Mouse (Mus musculus) stomach, embryonic 16.5 days (tissue): ENCODE data around the gene Wdr20. TPM values are rescaled to one million over a fixed set of nuclear protein-coding genes. Genes with fewer than 3 reads are reported as not detected.
"Not testable (repeated sequence)": the region's sequence is repeated elsewhere in the genome, so short reads cannot be mapped to it uniquely, and the experiment has no call there.

Source experiments
- ATAC-seq: fragments of 200-750 bp; cut with Nextera tagmentation; 2 replicates; pipeline ENCODE4 v1.8.0; 2017; ENCODE audit warnings: moderate number of reproducible peaks, moderate TSS enrichment; ENCODE audit not compliant: insufficient read depth, low FRiP score
- H3K27ac ChIP-seq: fragments of 300-500 bp; sonication (generic); 2 replicates; pipeline ENCODE4 v1.5.1; 2014; ENCODE audit warnings: low read length
- H3K27me3 ChIP-seq: fragments of 300-500 bp; sonication (generic); 2 replicates; pipeline ENCODE4 v1.6.1; 2014; ENCODE audit warnings: low read length, control low read depth, mixed read lengths; ENCODE audit not compliant: control insufficient read depth, insufficient read depth
- H3K36me3 ChIP-seq: fragments of 300-500 bp; sonication (generic); 2 replicates; pipeline ENCODE4 v1.6.1; 2014; ENCODE audit warnings: low read length; ENCODE audit not compliant: control insufficient read depth, insufficient read depth
- H3K4me1 ChIP-seq: fragments of 300-500 bp; sonication (generic); 2 replicates; pipeline ENCODE4 v1.6.1; 2014; ENCODE audit warnings: low read length, control low read depth, mixed read lengths; ENCODE audit not compliant: control insufficient read depth, insufficient read depth
- H3K4me2 ChIP-seq: fragments of 300-500 bp; sonication (generic); 2 replicates; pipeline ENCODE4 v1.6.1; 2014; ENCODE audit warnings: low read depth, low read length, mixed read lengths
- H3K4me3 ChIP-seq: fragments of 300-500 bp; sonication (generic); replicated peaks from 2 replicates; pipeline ENCODE4 v1.5.1; 2014; ENCODE audit warnings: mild to moderate bottlenecking, low read length
- H3K9ac ChIP-seq: fragments of 300-500 bp; sonication (generic); 2 replicates; pipeline ENCODE4 v1.6.1; 2014; ENCODE audit warnings: low read length
- H3K9me3 ChIP-seq: fragments of 300-500 bp; sonication (generic); replicated peaks from 2 replicates; pipeline ENCODE4 v1.6.1; 2016; ENCODE audit warnings: low read length, control low read depth; ENCODE audit not compliant: control insufficient read depth
- WGBS: fragments of 180-500 bp; shearing (Covaris S2); extraction: QIAGEN DNeasy Blood & Tissue Kit; methylation state at CpG from one replicate; pipeline ENCODE4 v1.1.7; 2014; 5-methylcytosine and 5-hydroxymethylcytosine counted together
- polyA plus RNA-seq: library from polyadenylated mRNA; unstranded; fragments of >200 nt; fragmentation: Nextera tagmentation; extraction: Ambion mirVana; gene quantifications from 2 replicates; pipeline ENCODE4 v1.2.1, GENCODE M21; 2015

The Wdr20 gene
- polyA plus RNA-seq, 1 experiment from 2014 or later = 23.0 TPM

DNA sequence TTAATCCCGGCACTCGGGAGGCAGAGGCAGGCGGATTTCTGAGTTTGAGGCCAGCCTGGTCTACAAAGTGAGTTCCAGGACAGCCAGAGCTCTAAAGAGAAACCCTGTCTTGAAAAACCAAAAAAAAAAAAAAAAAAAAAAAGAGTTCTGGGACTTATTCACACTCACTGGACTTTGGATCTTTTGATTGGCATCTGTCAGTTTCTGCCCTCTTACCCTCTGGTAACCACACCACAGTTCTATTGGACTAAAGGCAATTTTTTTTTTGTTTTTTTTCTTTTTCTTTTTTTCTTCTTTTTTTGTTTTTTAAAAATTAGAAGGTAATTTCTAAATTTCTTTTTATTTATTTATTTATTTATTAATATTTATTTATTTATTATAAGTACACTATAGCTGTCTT is 4.5 kb upstream of the Wdr20 start:
- not testable (repeated sequence) for H3K4me2 ChIP-seq, ATAC-seq, H3K36me3 ChIP-seq, H3K27ac ChIP-seq, H3K9me3 ChIP-seq, H3K4me3 ChIP-seq, H3K27me3 ChIP-seq, H3K9ac ChIP-seq, H3K4me1 ChIP-seq
- WGBS = 92% methylated on average over 3 of the region's 3 CpGs

DNA sequence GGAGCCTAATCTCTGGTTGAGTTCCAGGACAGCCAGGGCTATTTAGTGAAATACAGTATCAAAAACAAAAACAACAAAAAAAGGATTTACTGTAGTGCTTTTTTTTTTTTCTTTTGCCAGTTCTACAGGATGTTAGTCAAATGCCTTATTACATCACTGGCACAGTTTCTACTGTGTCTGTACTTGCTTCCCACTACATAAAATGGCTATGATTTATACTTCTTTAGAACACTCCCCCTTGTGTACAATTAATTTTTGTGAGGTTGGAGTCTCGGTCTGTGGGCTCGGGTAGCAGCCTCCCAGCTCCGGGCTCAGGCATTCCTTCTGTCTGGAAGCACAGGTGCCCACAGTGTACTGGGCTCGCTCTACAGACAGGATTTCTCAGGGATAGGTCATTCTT is 1.1 kb upstream of the Wdr20 start:
- H3K4me3 ChIP-seq = peak overlapping the region; percentile 98
- H3K4me2 ChIP-seq = peak overlapping the region; percentile 83
- no peak for ATAC-seq
- H3K36me3 ChIP-seq = no peaks in the 10 kb centered on the region
- no peaks in the 10 kb centered on the region for H3K9me3 ChIP-seq
- peak overlapping the region; percentile 83; the same call in 1 of the 2 replicates for H3K9ac ChIP-seq
- H3K4me1 ChIP-seq = peaks cover 17% of the 10 kb centered on the region
- H3K27me3 ChIP-seq = no peaks in the 10 kb centered on the region
- 7% methylated on average over 4 of the region's 4 CpGs for WGBS
- peak overlapping the region; percentile 33; the same call in 1 of the 2 replicates for H3K27ac ChIP-seq

DNA sequence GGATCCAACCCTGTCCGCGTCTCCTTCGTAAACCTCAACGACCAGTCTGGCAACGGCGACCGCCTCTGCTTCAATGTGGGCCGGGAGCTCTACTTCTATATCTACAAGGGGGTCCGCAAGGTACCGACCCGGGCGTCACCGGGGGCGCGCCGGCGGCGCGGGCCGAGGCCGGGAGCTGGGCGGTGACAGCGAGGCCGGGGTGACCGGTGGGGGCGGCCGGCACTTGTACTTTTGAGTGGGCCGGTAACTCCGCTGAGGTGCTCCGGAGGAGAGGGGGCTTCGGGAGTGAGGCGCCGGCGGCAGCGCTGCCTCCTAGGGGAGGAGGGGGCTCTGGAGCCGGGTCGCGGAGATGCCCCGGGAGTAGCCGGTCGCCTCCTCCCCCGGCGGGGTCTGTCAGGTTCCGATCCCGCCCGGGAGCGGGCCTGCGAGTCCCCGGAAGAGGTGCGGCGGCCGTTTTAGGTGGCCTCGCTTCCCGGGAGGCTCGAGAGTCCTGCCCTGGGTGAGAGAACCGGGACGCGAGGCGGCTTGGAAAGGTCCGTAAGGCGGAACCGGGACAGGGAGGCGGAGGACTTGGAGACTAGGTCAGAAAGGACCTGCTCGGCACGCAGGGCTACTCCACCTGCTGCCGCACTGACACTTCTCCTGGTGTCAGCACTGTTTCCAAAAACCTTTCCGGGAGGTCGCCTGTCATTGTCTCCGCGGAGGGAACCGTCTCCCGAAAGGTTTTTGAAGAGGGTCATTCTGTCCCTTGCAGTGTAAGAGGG is 596 bp downstream of the Wdr20 start:
- Histone ChIP-seq H3K4me1 (peaks cover 17% of the 10 kb centered on the region), H3K27me3 (no peaks in the 10 kb centered on the region), H3K4me2 (peak overlapping the region; percentile 77), H3K27ac (peak overlapping the region; percentile 87), H3K36me3 (no peaks in the 10 kb centered on the region), H3K9me3 (no peaks in the 10 kb centered on the region), H3K9ac (peak overlapping the region; percentile 98), H3K4me3 (peak overlapping the region; percentile 98)
- under 1% methylated on average over 71 of the region's 72 CpGs for WGBS
- ATAC-seq = peak; percentile 47; the same call in 1 of the 2 replicates

DNA sequence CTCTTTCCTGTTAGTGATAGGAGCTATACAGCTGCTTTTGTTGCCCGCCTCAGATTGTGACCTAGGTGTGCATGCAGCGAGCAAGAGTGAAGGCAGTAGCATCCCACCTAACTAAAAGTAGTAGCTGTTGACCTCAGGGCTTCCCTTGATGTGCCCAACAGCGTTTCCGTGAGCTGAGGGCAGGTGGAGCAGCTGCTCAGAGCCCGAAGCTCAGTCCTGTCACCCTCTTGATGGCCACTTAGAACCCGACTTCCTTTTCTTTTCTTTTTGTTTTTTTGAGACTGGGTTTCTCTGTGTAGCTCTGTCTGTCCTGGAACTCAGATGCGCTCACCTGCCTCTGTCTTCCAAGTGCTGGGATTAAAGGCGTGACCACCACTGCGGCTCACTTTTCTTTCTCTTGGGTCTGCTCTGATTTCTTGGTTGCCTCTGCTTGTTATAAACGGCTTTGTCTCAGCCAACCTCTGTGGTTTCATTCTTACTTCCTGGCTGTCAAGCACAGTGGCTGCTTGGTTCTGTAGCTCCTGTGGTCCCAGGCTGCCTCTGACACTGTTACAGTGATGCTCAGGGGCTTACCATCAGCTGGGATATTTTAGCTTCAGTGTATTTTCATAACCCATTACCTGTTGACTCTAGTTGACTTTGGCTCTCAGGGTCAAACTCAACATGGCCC is 13.2 kb downstream of the Wdr20 start:
- Histone ChIP-seq H3K4me2 (no peak overlapping the region), H3K36me3 (no peaks in the 10 kb centered on the region), H3K9me3 (no peaks in the 10 kb centered on the region), H3K9ac (no peak overlapping the region), H3K27me3 (no peaks in the 10 kb centered on the region), H3K4me3 (no peak overlapping the region), H3K4me1 (no peaks in the 10 kb centered on the region), H3K27ac (no peak overlapping the region)
- ATAC-seq = no peak
- 78% methylated on average over 10 of the region's 10 CpGs for WGBS

DNA sequence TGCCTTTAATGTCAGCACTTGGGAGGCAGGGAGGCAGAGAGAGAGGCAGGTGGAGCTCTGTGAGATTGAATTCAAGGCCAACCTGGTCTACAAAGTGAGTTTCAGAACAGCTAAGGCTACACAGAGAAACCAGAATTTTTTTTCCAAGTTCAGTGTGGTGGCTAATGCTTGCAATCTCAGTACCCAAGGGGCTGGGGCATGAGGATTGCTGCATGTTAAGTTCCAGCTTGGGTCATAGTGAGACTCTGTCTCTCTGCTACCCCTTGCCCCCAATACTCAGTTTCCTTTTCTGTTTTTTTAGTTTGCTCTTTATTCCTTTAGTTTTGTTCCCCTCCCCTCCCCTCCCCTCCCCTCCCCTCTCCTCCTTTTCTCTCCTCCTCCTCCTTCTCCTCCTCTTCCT is 15.0 kb downstream of the Wdr20 start:
- no peak for ATAC-seq
- Histone ChIP-seq H3K36me3 (no peaks in the 10 kb centered on the region), H3K4me3 (no peak overlapping the region)

DNA sequence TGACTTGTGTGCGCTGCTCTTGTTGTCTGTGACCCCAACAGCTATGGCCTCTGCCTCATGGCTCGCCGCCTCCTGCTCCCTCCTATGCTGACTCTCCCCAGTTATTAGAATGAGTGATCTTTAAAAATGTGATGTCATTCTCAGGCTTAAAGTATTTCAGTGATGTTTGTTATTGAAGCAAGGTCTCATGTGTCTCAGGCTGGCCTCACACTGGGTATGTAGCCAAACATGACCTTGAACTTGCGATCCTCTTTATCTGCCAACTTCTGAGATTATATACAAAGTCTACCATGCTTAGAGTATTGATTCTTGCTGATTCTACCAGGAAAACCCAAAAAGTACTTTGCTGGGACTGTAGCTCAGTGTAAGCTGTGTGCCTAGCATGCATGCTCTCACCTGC is 16.2 kb downstream of the Wdr20 start:
- WGBS = 98% methylated on average over 4 of the region's 4 CpGs

More for the DNA sequence above, 15.0 kb downstream of the Wdr20 start:
- Histone ChIP-seq H3K27ac (no peak overlapping the region), H3K27me3 (no peaks in the 10 kb centered on the region), H3K9me3 (no peaks in the 10 kb centered on the region), H3K4me1 (no peaks in the 10 kb centered on the region), H3K4me2 (no peak overlapping the region), H3K9ac (no peak overlapping the region)

DNA sequence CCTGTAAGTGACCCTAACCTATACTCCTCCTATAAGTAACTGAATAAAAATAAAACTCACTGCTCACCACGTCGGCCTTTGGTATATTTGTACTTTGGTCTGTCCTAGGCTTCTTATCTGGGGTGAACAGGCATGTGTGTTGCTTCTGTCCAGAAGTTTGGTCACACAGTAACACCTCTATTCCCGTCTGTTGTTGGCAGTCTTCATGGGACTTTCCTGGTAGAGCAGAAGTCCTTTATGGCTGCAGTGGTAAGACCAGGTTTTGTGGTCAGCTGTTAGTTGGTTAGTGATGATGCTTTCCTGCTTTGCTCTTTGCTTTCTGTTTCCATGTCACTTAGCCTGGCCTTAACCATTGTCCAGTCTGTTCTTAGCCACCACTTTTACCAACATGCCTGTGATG is 19.4 kb downstream of the Wdr20 start:
- H3K27me3 ChIP-seq = no peaks in the 10 kb centered on the region
- H3K4me1 ChIP-seq = no peaks in the 10 kb centered on the region
- H3K27ac ChIP-seq = no peak overlapping the region
- no peaks in the 10 kb centered on the region for H3K36me3 ChIP-seq
- no peak overlapping the region for H3K9ac ChIP-seq
- H3K4me2 ChIP-seq = no peak overlapping the region
- no peak for ATAC-seq
- 71% methylated on average over 3 of the region's 3 CpGs for WGBS
- H3K4me3 ChIP-seq = no peak overlapping the region
- H3K9me3 ChIP-seq = no peaks in the 10 kb centered on the region

More for the DNA sequence above, 16.2 kb downstream of the Wdr20 start:
- Histone ChIP-seq H3K27ac (no peak overlapping the region), H3K36me3 (no peaks in the 10 kb centered on the region), H3K4me2 (no peak overlapping the region), H3K9me3 (no peaks in the 10 kb centered on the region), H3K4me1 (no peaks in the 10 kb centered on the region), H3K9ac (no peak overlapping the region), H3K4me3 (no peak overlapping the region), H3K27me3 (no peaks in the 10 kb centered on the region)
- ATAC-seq = no peak

DNA sequence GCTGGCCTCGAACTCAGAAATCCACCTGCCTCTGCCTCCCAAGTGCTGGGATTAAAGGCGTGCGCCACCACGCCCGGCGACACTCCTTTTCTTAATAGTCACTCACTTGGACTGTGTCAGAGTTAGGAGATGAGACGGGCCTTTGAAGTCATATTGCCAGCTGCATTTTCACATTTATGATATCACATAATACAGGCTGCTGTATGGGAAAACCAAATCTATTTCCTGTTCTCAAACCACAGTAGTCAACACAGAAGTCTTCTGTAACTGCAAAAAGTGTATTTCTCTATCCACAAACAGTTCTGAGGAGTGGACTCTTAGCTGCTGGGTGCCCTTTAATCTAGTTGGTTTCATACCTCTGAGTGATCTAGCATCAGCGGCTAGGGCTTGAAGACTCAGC is 21.2 kb downstream of the Wdr20 start:
- no peak overlapping the region for H3K4me3 ChIP-seq
- WGBS = 94% methylated on average over 7 of the region's 8 CpGs
- H3K36me3 ChIP-seq = no peaks in the 10 kb centered on the region
- H3K9ac ChIP-seq = no peak overlapping the region
- no peak overlapping the region for H3K4me2 ChIP-seq
- no peaks in the 10 kb centered on the region for H3K4me1 ChIP-seq
- H3K27me3 ChIP-seq = no peaks in the 10 kb centered on the region
- no peaks in the 10 kb centered on the region for H3K9me3 ChIP-seq
- H3K27ac ChIP-seq = no peak overlapping the region
- ATAC-seq = no peak

DNA sequence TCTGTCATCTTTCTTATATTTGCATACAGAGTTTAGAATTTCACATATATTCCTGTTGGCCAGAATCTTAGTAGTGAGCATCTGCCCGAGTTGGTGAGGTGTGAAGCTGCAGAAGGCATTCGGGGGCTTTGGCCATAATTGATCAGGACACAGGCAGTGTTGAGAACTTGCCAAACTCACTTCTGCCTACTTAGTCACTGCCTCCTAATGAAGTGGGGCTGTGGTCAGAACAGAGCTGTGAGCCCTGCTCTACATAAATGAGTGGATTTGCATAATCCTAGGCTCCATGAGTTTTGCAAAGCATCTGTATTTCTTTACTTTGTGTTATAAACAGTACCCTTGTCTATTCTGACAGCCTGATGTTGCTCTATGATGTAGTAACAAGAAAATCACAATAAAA is 24.6 kb downstream of the Wdr20 start:
- Histone ChIP-seq H3K4me3 (no peak overlapping the region), H3K9me3 (no peaks in the 10 kb centered on the region), H3K4me1 (no peaks in the 10 kb centered on the region), H3K27ac (no peak overlapping the region), H3K4me2 (no peak overlapping the region), H3K9ac (no peak overlapping the region), H3K36me3 (no peaks in the 10 kb centered on the region), H3K27me3 (no peaks in the 10 kb centered on the region)
- 75% methylated on average over 2 of the region's 2 CpGs for WGBS
- no peak for ATAC-seq
